8 mouse cellular contexts compared by ENCODE assay signal in the genomic region with DNA sequence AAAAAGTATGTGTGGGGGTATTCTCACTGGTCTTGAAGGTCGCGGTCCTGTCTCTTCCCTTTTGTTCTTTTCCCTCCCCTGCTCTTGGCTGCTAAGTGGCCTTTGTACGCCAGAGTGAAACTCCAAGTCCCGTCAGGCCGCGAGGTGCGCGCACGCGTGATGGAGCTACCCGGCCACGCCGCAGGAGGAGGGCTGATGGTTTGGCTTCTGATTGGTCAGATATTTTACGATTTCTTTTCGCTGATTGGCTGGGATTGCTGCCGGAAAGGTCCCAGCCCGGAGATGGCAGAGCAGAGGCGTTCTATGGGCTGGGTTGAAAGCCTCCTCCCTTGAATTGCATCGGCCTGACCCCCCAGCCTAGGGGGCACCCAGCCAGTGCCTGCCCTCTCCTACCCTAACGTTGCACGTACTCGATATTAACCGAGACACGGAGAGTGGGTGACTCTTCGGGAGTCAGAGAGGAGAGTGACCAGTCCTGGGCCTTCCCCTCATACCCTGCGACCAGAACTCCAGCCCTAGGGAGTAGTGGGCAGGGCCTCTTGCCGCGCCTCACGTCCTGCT. TPM values are rescaled to one million over a fixed set of nuclear protein-coding genes. Genes with fewer than 3 reads are reported as not detected.
A peak's percentile ranks its signal among the peaks of the same experiment; 100 is the strongest.
DNase-seq lines count a peak whose midpoint lies in the region; ATAC-seq and TF ChIP-seq lines count a peak whose summit lies in the region.

No protein-coding gene starts in this region.

- peaks cover 39% of the 10 kb centered on the region for H3K4me1 ChIP-seq in heart, embryonic 12.5 days (replicated peaks)
- H3K4me1 ChIP-seq in kidney, postnatal 0 days (replicated peaks; ENCODE audit: insufficient read depth, low read length) = peaks cover 15% of the 10 kb centered on the region; the same call in 1 of the 2 replicates
- peaks cover 6% of the 10 kb centered on the region for H3K4me1 ChIP-seq in liver, embryonic 11.5 days (replicated peaks; ENCODE audit: control insufficient read depth, insufficient read depth, low read length)
- H3K4me1 ChIP-seq in stomach, embryonic 14.5 days (ENCODE audit: control insufficient read depth, insufficient read depth, low read length) = peaks cover 27% of the 10 kb centered on the region

- WGBS in heart, embryonic 12.5 days = 0% methylated on average over 29 of the region's 29 CpGs
- under 1% methylated on average over 29 of the region's 29 CpGs for WGBS in kidney, postnatal 0 days
- 0% methylated on average over 29 of the region's 29 CpGs for WGBS in liver, embryonic 11.5 days
- 1% methylated on average over 29 of the region's 29 CpGs for WGBS in stomach, embryonic 14.5 days

- peak overlapping the region; percentile 86 for H3K4me2 ChIP-seq in heart, embryonic 12.5 days
- peak overlapping the region; percentile 77 for H3K4me2 ChIP-seq in kidney, postnatal 0 days (ENCODE audit: low read length)
- peak overlapping the region; percentile 79 for H3K4me2 ChIP-seq in liver, embryonic 11.5 days
- H3K4me2 ChIP-seq in stomach, embryonic 14.5 days (replicated peaks; ENCODE audit: low read depth, low read length) = peak overlapping the region; percentile 94

- H3K27me3 ChIP-seq in heart, embryonic 12.5 days (replicated peaks) = peaks cover 19% of the 10 kb centered on the region; the same call in 1 of the 2 replicates
- no peaks in the 10 kb centered on the region for H3K27me3 ChIP-seq in kidney, postnatal 0 days (ENCODE audit: insufficient read depth, low read length)
- H3K27me3 ChIP-seq in liver, embryonic 11.5 days (replicated peaks; ENCODE audit: control insufficient read depth, insufficient read depth, low read length) = peaks cover 5% of the 10 kb centered on the region
- H3K27me3 ChIP-seq in stomach, embryonic 14.5 days (ENCODE audit: control insufficient read depth, insufficient read depth, low read length) = no peaks in the 10 kb centered on the region

- H3K27ac ChIP-seq in heart, embryonic 12.5 days (ENCODE audit: poor library complexity, severe bottlenecking) = peak overlapping the region; percentile 97
- H3K27ac ChIP-seq in kidney, postnatal 0 days = peak overlapping the region; percentile 96
- peak overlapping the region; percentile 22; the same call in 1 of the 2 replicates for H3K27ac ChIP-seq in liver, embryonic 11.5 days (ENCODE audit: low read depth, low read length)
- peak overlapping the region; percentile 94 for H3K27ac ChIP-seq in stomach, embryonic 14.5 days (ENCODE audit: low read length)

- peaks cover 22% of the 10 kb centered on the region for H3K9me3 ChIP-seq in heart, embryonic 12.5 days (replicated peaks)
- no peaks in the 10 kb centered on the region for H3K9me3 ChIP-seq in kidney, postnatal 0 days (replicated peaks; ENCODE audit: low read length)
- peaks cover 6% of the 10 kb centered on the region; the same call in 1 of the 2 replicates for H3K9me3 ChIP-seq in liver, embryonic 11.5 days (ENCODE audit: control insufficient read depth, low read length)
- H3K9me3 ChIP-seq in stomach, embryonic 14.5 days (ENCODE audit: control insufficient read depth, low read depth, low read length) = no peaks in the 10 kb centered on the region

- H3K36me3 ChIP-seq in heart, embryonic 12.5 days = peaks cover 39% of the 10 kb centered on the region
- H3K36me3 ChIP-seq in kidney, postnatal 0 days (ENCODE audit: insufficient read depth, low read length) = peaks cover 29% of the 10 kb centered on the region
- peaks cover 32% of the 10 kb centered on the region for H3K36me3 ChIP-seq in liver, embryonic 11.5 days (ENCODE audit: control insufficient read depth, insufficient read depth, low read length)
- H3K36me3 ChIP-seq in stomach, embryonic 14.5 days (ENCODE audit: control insufficient read depth, insufficient read depth, low read length) = peaks cover 30% of the 10 kb centered on the region

- H3K9ac ChIP-seq in heart, embryonic 12.5 days = peak overlapping the region; percentile 78
- H3K9ac ChIP-seq in kidney, postnatal 0 days (ENCODE audit: low read depth, low read length) = peak overlapping the region; percentile 63
- peak overlapping the region; percentile 72 for H3K9ac ChIP-seq in liver, embryonic 11.5 days (ENCODE audit: low read depth, low read length)
- H3K9ac ChIP-seq in stomach, embryonic 14.5 days (replicated peaks; ENCODE audit: low read depth, low read length) = peak overlapping the region; percentile 70

- peak; percentile 92 for ATAC-seq in erythroid progenitor cell, adult 5-6 weeks (replicated peaks; ENCODE audit: low FRiP score, poor library complexity, severe bottlenecking)
- peak; percentile 90 for ATAC-seq in heart, embryonic 12.5 days (ENCODE audit: insufficient number of reproducible peaks, low FRiP score)
- ATAC-seq in kidney, postnatal 0 days (replicated peaks; ENCODE audit: low FRiP score, low read depth) = peak; percentile 84
- ATAC-seq in liver, embryonic 11.5 days (replicated peaks; ENCODE audit: low FRiP score) = peak; percentile 91
- peak; percentile 86 for ATAC-seq in stomach, embryonic 14.5 days (ENCODE audit: insufficient number of reproducible peaks, insufficient read depth, low FRiP score, low read depth)

- peak overlapping the region; percentile 68 for H3K4me3 ChIP-seq in heart, embryonic 12.5 days
- H3K4me3 ChIP-seq in kidney, postnatal 0 days (replicated peaks; ENCODE audit: low read depth, low read length) = peak overlapping the region; percentile 62
- H3K4me3 ChIP-seq in liver, embryonic 11.5 days (ENCODE audit: low read depth, low read length) = peak overlapping the region; percentile 60
- peak overlapping the region; percentile 69 for H3K4me3 ChIP-seq in stomach, embryonic 14.5 days (ENCODE audit: low read depth, low read length)

- peak; percentile 97 for DNase-seq in CD4-positive helper T cell, adult 2 months (ENCODE audit: low read depth, low spot score)
- DNase-seq in brain, embryonic 18.5 days (ENCODE audit: low read depth, low spot score) = peak; percentile 95
- peak; percentile 99 for DNase-seq in kidney, postnatal 0 days (ENCODE audit: low spot score)
- DNase-seq in liver, embryonic 11.5 days (ENCODE audit: low spot score) = peak; percentile 86
- peak; percentile 97 for DNase-seq in naive thymus-derived CD4-positive, alpha-beta T cell, adult 2 months (ENCODE audit: low read depth)

- no peak for TF ChIP-seq CTCF in kidney, postnatal 0 days (IDR thresholded peaks at IDR 0.05; ENCODE audit: low read depth)

RNA-seq across cellular contexts. Expression of gene Zfp46, which starts 1.4 kb away (rescaled TPM):
- total RNA-seq in erythroid progenitor cell, adult 5-6 weeks (2015; ENCODE audit: low replicate concordance) = 1.7 and 2.9 TPM in 2 replicates
- total RNA-seq in erythroid progenitor cell, adult 5-6 weeks (2017; ENCODE audit: low replicate concordance) = 1.4 and 10.8 TPM in 2 replicates
- 24.7 and 24.9 TPM in 2 replicates for polyA plus RNA-seq in heart, embryonic 12.5 days (2016; fragmentation: Nextera tagmentation; extraction: Ambion mirVana)
- 13.8 and 15.2 TPM in 2 replicates for polyA plus RNA-seq in kidney, postnatal 0 days (2015; fragmentation: Nextera tagmentation; extraction: Ambion mirVana)
- polyA plus RNA-seq in liver, embryonic 11.5 days (2014; fragmentation: Nextera tagmentation; extraction: Ambion mirVana) = 10.5 and 11.9 TPM in 2 replicates
- 24.7 and 25.1 TPM in 2 replicates for polyA plus RNA-seq in stomach, embryonic 14.5 days (2014; fragmentation: Nextera tagmentation; extraction: Ambion mirVana)

RNA-seq across cellular contexts. Expression of gene Hnrnpr, which starts 24.9 kb away (rescaled TPM):
- total RNA-seq in erythroid progenitor cell, adult 5-6 weeks (2015; ENCODE audit: low replicate concordance) = 92.6 and 104 TPM in 2 replicates
- 188 and 198 TPM in 2 replicates for total RNA-seq in erythroid progenitor cell, adult 5-6 weeks (2017; ENCODE audit: low replicate concordance)
- 112 and 115 TPM in 2 replicates for polyA plus RNA-seq in heart, embryonic 12.5 days (2016; fragmentation: Nextera tagmentation; extraction: Ambion mirVana)
- polyA plus RNA-seq in kidney, postnatal 0 days (2015; fragmentation: Nextera tagmentation; extraction: Ambion mirVana) = 121 and 130 TPM in 2 replicates
- 99.3 and 101 TPM in 2 replicates for polyA plus RNA-seq in liver, embryonic 11.5 days (2014; fragmentation: Nextera tagmentation; extraction: Ambion mirVana)
- 157 and 164 TPM in 2 replicates for polyA plus RNA-seq in stomach, embryonic 14.5 days (2014; fragmentation: Nextera tagmentation; extraction: Ambion mirVana)

RNA-seq across cellular contexts. Expression of gene Tcea3, which starts 38.4 kb away (rescaled TPM):
- total RNA-seq in erythroid progenitor cell, adult 5-6 weeks (2015; ENCODE audit: low replicate concordance) = 1.3 and 2.5 TPM in 2 replicates
- total RNA-seq in erythroid progenitor cell, adult 5-6 weeks (2017; ENCODE audit: low replicate concordance) = not detected in 2 replicates
- polyA plus RNA-seq in heart, embryonic 12.5 days (2016; fragmentation: Nextera tagmentation; extraction: Ambion mirVana) = 56.9 and 57.6 TPM in 2 replicates
- polyA plus RNA-seq in kidney, postnatal 0 days (2015; fragmentation: Nextera tagmentation; extraction: Ambion mirVana) = 11.2 and 12.3 TPM in 2 replicates
- polyA plus RNA-seq in liver, embryonic 11.5 days (2014; fragmentation: Nextera tagmentation; extraction: Ambion mirVana) = 16.4 and 17.3 TPM in 2 replicates
- polyA plus RNA-seq in stomach, embryonic 14.5 days (2014; fragmentation: Nextera tagmentation; extraction: Ambion mirVana) = 19.7 and 19.8 TPM in 2 replicates

Comparison
In these comparisons a context has a peak if more than half of its experiments do, and no peak if none do; other contexts are left out.
1. Peak in every context shown above with its lines: DNase-seq, ATAC-seq, H3K4me3 ChIP-seq and H3K27ac ChIP-seq.
2. H3K27ac ChIP-seq: peak in every context shown above with its lines; median percentile 97 in heart, embryonic 12.5 days; 96 in kidney, postnatal 0 days; 94 in stomach, embryonic 14.5 days; 22 in liver, embryonic 11.5 days.